Mouse (Mus musculus) midbrain, embryonic 15.5 days (tissue): ENCODE results near the gene Tmem9. TPM values are rescaled to one million over a fixed set of nuclear protein-coding genes. Genes with fewer than 3 reads are reported as not detected.

Experiments
- ATAC-seq: fragments of 200-750 bp; cut with Nextera tagmentation; replicated peaks from 2 replicates; pipeline ENCODE4 v1.8.0; 2017; ENCODE audit warnings: moderate TSS enrichment
- H3K27ac ChIP-seq: fragments of 300-500 bp; sonication (generic); 2 replicates; pipeline ENCODE4 v1.5.1; 2015; ENCODE audit warnings: mild to moderate bottlenecking, inconsistent platforms
- H3K27me3 ChIP-seq: fragments of 300-500 bp; sonication (generic); replicated peaks from 2 replicates; pipeline ENCODE4 v1.6.1; 2015; ENCODE audit warnings: inconsistent platforms
- H3K36me3 ChIP-seq: fragments of 300-500 bp; sonication (generic); replicated peaks from 2 replicates; pipeline ENCODE4 v1.6.1; 2015; ENCODE audit warnings: inconsistent platforms
- H3K4me1 ChIP-seq: fragments of 300-500 bp; sonication (generic); 2 replicates; pipeline ENCODE4 v1.6.1; 2015; ENCODE audit warnings: inconsistent platforms
- H3K4me2 ChIP-seq: fragments of 300-500 bp; sonication (generic); 2 replicates; pipeline ENCODE4 v1.6.1; 2015; ENCODE audit warnings: inconsistent platforms, mild to moderate bottlenecking, moderate library complexity
- H3K4me3 ChIP-seq: fragments of 300-500 bp; sonication (generic); 2 replicates; pipeline ENCODE4 v1.5.1; 2015; ENCODE audit warnings: mild to moderate bottlenecking, inconsistent platforms
- H3K9ac ChIP-seq: fragments of 300-500 bp; sonication (generic); 2 replicates; pipeline ENCODE4 v1.6.1; 2015; ENCODE audit warnings: mild to moderate bottlenecking, inconsistent platforms
- H3K9me3 ChIP-seq: fragments of 300-500 bp; sonication (generic); 2 replicates; pipeline ENCODE4 v1.6.1; 2016; ENCODE audit warnings: inconsistent platforms
- WGBS: fragments of 180-500 bp; shearing (Covaris S2); methylation state at CpG from one replicate; pipeline ENCODE4 v1.1.7; 2015; ENCODE audit warnings: mixed read lengths; 5-methylcytosine and 5-hydroxymethylcytosine counted together
- polyA plus RNA-seq: library from polyadenylated mRNA; unstranded; fragments of >200 nt; fragmentation: Nextera tagmentation; extraction: Ambion mirVana; gene quantifications from 2 replicates; pipeline ENCODE4 v1.2.1, GENCODE M21; 2015

Tmem9 gene
- 150 and 154 TPM in 2 replicates for polyA plus RNA-seq

DNA sequence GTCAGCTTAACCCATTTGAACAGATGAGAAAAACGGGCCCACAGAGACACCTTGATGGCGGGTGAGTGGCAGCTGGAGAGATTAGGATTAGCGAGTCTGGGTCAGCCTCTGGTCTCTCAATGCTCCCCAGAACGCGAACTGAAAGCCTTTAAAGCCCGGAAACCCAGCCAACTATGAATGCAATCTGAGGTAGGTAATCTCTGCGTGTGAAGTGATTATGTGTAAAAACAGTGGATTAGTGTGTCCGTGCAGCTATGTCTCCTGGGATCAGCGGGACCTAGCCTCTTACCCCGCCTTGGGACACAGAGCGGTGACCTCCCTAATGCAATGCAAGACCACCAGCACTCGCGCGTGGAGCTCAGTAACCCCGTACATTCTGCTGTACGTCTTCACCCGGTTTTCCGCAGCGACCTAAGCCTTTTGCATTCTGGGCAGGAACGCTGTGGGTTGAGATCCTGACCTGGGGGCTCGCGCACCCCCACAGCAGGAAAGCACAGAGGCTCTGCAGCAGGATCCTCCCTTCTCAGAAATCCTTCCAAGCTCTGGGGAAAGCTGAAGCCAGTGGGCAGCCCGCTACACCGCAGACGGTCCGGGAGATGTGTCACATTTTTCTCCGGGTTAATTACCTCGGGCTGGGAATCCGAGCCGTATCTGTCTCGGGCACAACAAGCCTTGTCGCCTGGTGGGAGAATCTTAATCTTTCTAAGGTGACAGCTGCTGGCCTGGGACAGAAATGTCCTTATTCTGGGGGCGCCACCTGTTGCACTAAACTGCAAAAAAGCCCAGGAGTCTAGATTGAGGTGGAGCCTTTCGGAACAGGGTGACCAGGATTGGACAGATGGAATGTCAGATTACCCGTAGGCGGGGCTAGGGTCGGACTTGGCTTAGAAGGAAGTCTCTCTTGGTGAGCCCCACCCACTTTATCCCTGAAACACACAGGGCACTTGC is at the start of gene Tmem9:
Tmem9 (plus strand) TSS at position 940 of the 948 bp plus-strand sequence.
- whole genome bisulfite sequencing, result 1% methylated on average over 37 of the region's 37 CpGs
- H3K36me3 ChIP-seq, result no peaks in the 10 kb centered on the region
- H3K4me1 ChIP-seq, result peaks cover 12% of the 10 kb centered on the region
- 0 out of 2 replicates have a peak within 1 kb of the TSS, but pooled peaks have one; percentile 19 for H3K9ac ChIP-seq
- ATAC-seq, result peak; percentile 69
- no peaks in the 10 kb centered on the region for H3K9me3 ChIP-seq
- peak within 1 kb of the TSS; percentile 50 for H3K4me2 ChIP-seq
- H3K27me3 ChIP-seq, result peaks cover 17% of the 10 kb centered on the region; the same call in 1 of the 2 replicates
- H3K27ac ChIP-seq, result no peak within 1 kb of the TSS
- peak within 1 kb of the TSS; percentile 36 for H3K4me3 ChIP-seq

DNA sequence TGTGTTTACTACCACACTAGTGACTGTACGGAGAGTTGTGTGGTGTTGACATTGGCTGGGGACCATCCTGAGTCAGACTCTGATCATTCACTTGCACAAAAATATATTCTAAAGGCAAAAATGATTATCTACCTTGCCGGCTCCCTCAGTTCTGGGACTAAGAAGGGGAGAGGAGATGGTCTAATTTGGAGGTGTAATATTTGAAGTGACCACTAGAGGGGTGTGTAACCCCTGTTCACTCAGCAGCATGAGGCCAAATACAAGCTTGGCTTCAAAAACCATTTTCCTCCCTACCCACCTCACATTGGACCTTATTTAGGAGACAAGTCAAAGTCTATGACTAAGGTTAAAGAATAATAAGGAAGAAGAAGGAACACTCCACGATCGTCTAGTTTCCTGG is 49.5 kb upstream of the Tmem9 start:
- ATAC-seq, result peak; percentile 67
- Histone ChIP-seq H3K9ac (no peak overlapping the region), H3K27me3 (no peaks in the 10 kb centered on the region), H3K4me1 (no peaks in the 10 kb centered on the region), H3K36me3 (no peaks in the 10 kb centered on the region), H3K9me3 (no peaks in the 10 kb centered on the region), H3K4me3 (no peak overlapping the region), H3K27ac (no peak overlapping the region), H3K4me2 (no peak overlapping the region)
- 46% methylated on average over 4 of the region's 4 CpGs for WGBS

DNA sequence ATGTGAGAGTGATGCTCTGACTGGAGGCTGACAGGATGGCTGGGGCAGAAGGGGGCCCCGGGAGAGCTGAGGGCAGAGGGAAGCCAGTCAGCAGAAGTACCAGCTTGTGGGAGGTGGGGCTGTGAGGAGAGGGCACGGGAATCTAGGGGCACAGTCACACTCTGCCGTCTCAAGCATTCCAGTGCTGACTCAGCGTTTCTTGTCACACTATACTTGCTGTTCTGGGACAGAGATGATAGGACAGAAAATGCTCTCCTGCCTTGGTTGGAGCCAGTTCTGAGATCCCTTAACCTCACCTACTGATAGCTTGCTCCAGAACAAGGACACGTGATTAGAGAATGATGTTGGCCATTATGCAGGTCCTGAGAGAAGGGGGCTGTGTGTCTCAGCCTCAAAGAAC is 44.8 kb upstream of the Tmem9 start:
- H3K27ac ChIP-seq, result no peak overlapping the region
- no peak for ATAC-seq
- no peaks in the 10 kb centered on the region for H3K27me3 ChIP-seq
- no peaks in the 10 kb centered on the region for H3K9me3 ChIP-seq
- no peak overlapping the region for H3K4me2 ChIP-seq
- H3K4me1 ChIP-seq, result no peaks in the 10 kb centered on the region
- no peaks in the 10 kb centered on the region for H3K36me3 ChIP-seq
- H3K4me3 ChIP-seq, result no peak overlapping the region
- H3K9ac ChIP-seq, result no peak overlapping the region
- WGBS, result 68% methylated on average over 5 of the region's 5 CpGs

DNA sequence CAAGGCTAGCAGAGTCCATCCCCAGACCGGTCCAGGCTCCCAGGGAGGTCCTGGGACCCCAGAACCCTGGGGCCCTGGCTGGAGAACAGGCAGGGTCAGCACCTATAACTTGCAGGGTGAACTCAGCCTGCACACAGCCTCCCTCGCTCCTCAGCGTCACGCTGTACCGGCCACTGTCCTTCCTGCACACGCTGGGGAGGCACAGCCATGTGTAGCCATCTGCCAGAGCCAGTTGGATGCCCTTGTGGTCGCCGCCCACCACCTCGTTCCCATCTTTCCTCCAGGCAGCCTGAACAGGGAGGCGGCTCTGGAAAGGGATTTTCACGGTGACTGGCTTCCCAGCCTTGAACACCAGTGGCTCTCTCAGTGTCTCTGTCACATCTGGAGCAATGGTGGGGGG is 43.4 kb upstream of the Tmem9 start:
- Histone ChIP-seq H3K9ac (no peak overlapping the region), H3K36me3 (no peaks in the 10 kb centered on the region), H3K9me3 (no peaks in the 10 kb centered on the region), H3K4me2 (no peak overlapping the region), H3K27me3 (no peaks in the 10 kb centered on the region), H3K4me1 (no peaks in the 10 kb centered on the region), H3K4me3 (no peak overlapping the region), H3K27ac (no peak overlapping the region)
- no peak for ATAC-seq
- WGBS, result 67% methylated on average over 11 of the region's 11 CpGs

DNA sequence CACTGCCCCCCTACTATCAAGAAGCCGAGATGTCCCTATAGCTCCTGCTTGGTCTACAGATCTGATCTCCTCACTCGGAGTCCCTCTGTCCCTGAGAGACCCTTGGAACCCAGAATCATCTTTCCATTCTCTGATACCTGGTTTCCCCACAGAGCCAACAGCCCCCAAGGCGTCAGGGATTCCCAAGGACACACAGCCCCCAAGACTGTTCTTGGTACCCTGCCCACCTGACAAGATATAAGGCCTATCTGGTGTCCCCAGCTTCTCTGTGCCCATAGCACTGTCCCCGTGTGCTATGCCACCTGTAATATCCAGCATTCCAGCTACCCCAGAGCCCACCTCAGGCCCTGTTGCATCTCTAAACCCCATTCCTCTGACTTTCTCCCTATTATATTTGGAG is 40.2 kb upstream of the Tmem9 start:
- H3K27ac ChIP-seq, result no peak overlapping the region
- no peak for ATAC-seq
- H3K4me1 ChIP-seq, result no peaks in the 10 kb centered on the region
- H3K4me2 ChIP-seq, result no peak overlapping the region
- no peaks in the 10 kb centered on the region for H3K27me3 ChIP-seq
- WGBS, result 78% methylated on average over 4 of the region's 4 CpGs
- H3K9ac ChIP-seq, result no peak overlapping the region
- no peak overlapping the region for H3K4me3 ChIP-seq
- no peaks in the 10 kb centered on the region for H3K36me3 ChIP-seq
- no peaks in the 10 kb centered on the region for H3K9me3 ChIP-seq

DNA sequence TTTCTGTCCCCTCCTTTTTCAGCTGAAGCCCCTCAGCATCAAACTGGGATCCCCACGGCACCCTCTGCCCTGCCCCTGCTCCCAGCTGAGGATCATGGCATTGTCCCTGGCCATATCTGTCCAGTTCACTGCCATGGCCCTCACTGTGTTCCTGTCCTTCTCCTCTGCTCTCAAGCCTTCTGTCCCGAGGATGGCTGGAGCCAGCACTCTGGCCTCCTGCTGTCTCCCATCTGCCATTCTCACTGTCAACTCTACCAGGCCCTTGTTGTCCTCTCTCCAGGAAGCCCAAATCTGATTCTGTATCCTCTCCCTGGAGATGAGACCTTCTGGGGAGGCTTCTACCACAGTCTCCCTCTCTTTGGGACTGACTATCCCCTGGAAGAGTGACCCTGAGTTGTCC is 37.5 kb upstream of the Tmem9 start:
- no peak for ATAC-seq
- Histone ChIP-seq H3K4me3 (no peak overlapping the region), H3K36me3 (no peaks in the 10 kb centered on the region), H3K4me1 (no peaks in the 10 kb centered on the region), H3K27me3 (no peaks in the 10 kb centered on the region), H3K9ac (no peak overlapping the region), H3K9me3 (no peaks in the 10 kb centered on the region), H3K4me2 (no peak overlapping the region), H3K27ac (no peak overlapping the region)
- WGBS, result 56% methylated on average over 2 of the region's 2 CpGs

DNA sequence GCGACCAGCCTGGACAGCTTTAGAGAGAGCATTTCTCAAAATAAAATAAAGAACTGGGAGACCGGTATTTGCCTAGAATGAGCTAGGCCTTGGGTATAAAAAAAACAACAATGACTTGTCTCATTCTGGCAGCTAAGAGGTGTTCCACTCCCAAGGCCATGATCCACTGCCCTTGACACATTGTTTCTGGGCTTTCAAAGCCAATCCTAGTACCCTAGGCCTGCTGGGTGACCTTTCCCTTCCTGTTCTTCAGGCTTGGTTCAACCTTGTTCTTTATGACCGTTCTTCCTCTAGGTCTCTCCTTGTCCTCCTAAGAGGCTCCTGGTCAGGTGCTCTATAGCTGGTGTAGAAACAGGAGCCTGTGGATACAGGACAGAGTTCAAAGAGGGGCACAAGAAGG is 35.4 kb upstream of the Tmem9 start:
- H3K36me3 ChIP-seq, result no peaks in the 10 kb centered on the region
- no peak overlapping the region for H3K4me3 ChIP-seq
- H3K9ac ChIP-seq, result no peak overlapping the region
- H3K9me3 ChIP-seq, result no peaks in the 10 kb centered on the region
- no peaks in the 10 kb centered on the region for H3K4me1 ChIP-seq
- H3K27me3 ChIP-seq, result no peaks in the 10 kb centered on the region
- WGBS, result 92% methylated on average over 3 of the region's 3 CpGs
- no peak for ATAC-seq
- no peak overlapping the region for H3K27ac ChIP-seq
- H3K4me2 ChIP-seq, result no peak overlapping the region

DNA sequence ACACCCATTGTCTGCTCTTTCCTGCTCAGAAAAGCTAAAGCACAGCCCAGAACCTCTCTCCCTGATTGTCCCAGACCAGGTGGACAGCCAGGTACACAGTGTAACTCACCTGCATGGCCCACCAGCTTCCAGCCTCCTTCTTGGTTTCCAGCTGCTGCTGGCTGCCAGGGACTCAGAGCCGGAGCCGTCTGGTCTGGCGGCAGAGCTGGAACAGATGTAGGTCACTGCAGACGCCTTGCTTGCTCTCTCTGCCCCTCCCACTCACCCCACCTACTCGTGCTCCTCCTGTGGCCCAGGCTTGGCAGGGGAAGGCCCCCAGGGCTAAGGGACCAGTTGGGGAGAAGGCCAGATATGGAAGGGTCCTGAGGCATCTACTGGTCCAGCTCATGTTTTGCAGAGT is 23.8 kb upstream of the Tmem9 start:
- H3K27me3 ChIP-seq, result no peaks in the 10 kb centered on the region
- no peak overlapping the region for H3K4me3 ChIP-seq
- H3K4me1 ChIP-seq, result no peaks in the 10 kb centered on the region
- no peak overlapping the region for H3K27ac ChIP-seq
- ATAC-seq, result no peak
- WGBS, result 56% methylated on average over 5 of the region's 5 CpGs
- H3K36me3 ChIP-seq, result no peaks in the 10 kb centered on the region
- H3K4me2 ChIP-seq, result no peak overlapping the region
- H3K9me3 ChIP-seq, result no peaks in the 10 kb centered on the region
- H3K9ac ChIP-seq, result no peak overlapping the region

DNA sequence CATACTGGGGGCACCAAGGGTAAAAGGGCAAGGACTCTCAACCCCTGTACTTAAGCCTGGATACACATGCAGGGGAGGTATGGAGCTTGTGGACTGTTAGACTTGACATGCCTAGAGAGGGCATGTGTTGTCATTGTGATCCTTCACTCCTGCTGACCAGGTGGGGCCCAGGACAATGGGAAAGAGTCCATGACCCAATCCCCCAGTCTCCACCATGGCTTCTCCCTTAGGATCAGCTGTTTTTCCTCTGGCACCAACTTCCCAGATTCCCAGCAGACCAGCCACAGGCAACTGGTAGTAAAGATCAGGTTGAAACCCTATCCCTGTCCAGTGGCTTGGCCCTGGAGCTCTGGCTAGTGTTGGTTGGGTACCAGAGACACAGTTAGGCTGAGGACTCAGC is 18.1 kb upstream of the Tmem9 start:
- no peaks in the 10 kb centered on the region for H3K36me3 ChIP-seq
- no peaks in the 10 kb centered on the region for H3K4me1 ChIP-seq
- no peak overlapping the region for H3K9ac ChIP-seq
- H3K27ac ChIP-seq, result no peak overlapping the region
- no peaks in the 10 kb centered on the region for H3K27me3 ChIP-seq
- no peak overlapping the region for H3K4me2 ChIP-seq
- H3K9me3 ChIP-seq, result no peaks in the 10 kb centered on the region
- no peak for ATAC-seq
- no peak overlapping the region for H3K4me3 ChIP-seq

DNA sequence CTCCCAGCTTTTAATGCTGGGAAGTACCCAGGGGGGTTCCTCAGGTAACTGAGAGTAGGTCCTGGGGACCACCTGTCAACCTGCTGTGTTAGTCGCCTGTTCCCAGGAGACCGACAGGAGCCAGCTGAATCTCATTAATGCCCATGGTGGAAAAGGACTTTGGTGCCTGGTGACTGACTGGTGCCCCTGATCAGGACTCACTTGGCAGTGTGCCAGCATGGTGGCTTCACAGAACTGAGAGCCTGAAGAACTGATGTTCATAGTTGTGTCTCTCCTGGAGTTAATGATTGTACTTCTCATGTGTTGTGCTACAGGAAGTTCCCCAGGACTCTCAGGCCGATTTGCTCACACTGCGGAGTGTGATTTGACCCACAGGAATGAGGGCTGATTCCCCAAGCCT is 14.5 kb upstream of the Tmem9 start:
- Histone ChIP-seq H3K4me2 (no peak overlapping the region), H3K4me1 (no peaks in the 10 kb centered on the region), H3K36me3 (no peaks in the 10 kb centered on the region), H3K27me3 (no peaks in the 10 kb centered on the region), H3K4me3 (no peak overlapping the region), H3K27ac (no peak overlapping the region), H3K9ac (no peak overlapping the region), H3K9me3 (no peaks in the 10 kb centered on the region)
- 74% methylated on average over 4 of the region's 4 CpGs for WGBS
- ATAC-seq, result no peak

DNA sequence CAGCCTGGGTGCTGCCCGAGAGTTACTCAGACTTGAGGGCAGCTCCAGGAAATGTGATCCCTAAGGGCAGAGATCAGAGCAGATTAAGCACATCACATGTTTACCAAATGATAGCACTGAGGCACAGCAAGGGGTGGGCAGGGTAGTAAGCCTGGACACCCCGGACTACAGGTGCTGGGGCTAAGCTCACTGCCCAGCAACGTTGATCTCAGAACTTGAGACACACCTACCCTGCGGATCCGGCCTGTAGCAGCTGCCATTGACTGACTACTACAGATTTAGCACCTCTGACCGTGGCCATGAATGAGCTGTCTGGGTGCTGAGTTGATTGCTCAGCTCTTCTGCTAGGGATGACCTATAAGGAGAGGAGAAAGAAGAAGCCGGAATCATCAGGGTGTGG is 10.4 kb upstream of the Tmem9 start:
- WGBS, result 77% methylated on average over 7 of the region's 7 CpGs
- Histone ChIP-seq H3K27ac (no peak overlapping the region), H3K4me3 (no peak overlapping the region), H3K9me3 (no peaks in the 10 kb centered on the region), H3K4me1 (no peaks in the 10 kb centered on the region), H3K27me3 (no peaks in the 10 kb centered on the region), H3K4me2 (no peak overlapping the region), H3K9ac (no peak overlapping the region), H3K36me3 (no peaks in the 10 kb centered on the region)
- no peak for ATAC-seq

DNA sequence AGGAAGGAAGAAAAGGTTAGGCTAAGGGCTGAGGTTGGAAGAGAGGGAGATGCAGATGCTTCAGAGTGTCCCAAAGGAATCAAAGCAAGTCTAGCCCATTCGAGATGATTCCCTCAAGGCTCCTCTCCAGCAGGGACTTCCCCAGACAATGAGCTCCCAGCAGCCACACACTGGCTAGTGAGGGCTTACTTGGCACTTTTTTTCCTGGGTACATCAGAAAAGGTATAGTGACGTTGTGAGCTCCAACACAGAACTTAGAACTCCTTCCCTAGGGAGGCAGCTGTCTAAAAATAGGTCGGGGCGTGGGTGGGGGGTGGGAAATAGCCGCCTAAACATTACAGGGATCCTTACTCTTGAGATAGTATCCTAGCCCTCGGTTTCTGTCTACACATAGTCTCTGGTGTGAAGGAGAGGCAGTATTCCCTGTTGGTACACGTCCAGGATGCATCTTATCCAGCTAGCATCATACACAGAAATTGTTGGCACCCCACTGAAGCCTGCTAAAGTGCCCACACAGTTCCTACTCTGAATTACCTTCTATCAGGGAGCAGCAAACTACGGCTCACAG is 8.1 kb upstream of the Tmem9 start:
- Histone ChIP-seq H3K27ac (no peak overlapping the region), H3K9ac (no peak overlapping the region), H3K27me3 (no peaks in the 10 kb centered on the region), H3K9me3 (no peaks in the 10 kb centered on the region), H3K4me2 (no peak overlapping the region), H3K4me1 (no peaks in the 10 kb centered on the region), H3K4me3 (no peak overlapping the region), H3K36me3 (no peaks in the 10 kb centered on the region)
- WGBS, result 64% methylated on average over 8 of the region's 8 CpGs
- ATAC-seq, result no peak

DNA sequence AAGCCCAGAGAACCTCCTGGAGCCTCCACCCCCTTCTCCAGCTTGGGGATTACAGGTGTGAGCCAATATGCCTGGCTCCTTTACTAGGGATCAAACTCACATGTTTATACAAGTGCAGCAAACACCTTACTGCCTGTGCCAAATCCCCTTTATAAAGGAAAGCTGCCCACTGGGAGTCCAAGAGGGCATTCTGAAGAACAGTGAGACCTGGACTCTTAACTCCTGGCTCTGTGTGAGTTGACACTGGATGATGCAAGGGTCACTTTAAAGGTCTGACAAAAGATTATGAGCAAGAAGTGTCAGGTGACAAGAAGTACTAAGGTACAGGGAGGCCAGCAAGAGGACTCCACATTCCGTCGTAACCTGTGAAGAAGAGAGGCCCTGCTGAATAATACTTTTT is 6.5 kb upstream of the Tmem9 start:
- H3K36me3 ChIP-seq, result no peaks in the 10 kb centered on the region
- H3K4me1 ChIP-seq, result no peaks in the 10 kb centered on the region
- no peak overlapping the region for H3K27ac ChIP-seq
- H3K27me3 ChIP-seq, result peaks cover 3% of the 10 kb centered on the region; the same call in 1 of the 2 replicates
- H3K9me3 ChIP-seq, result no peaks in the 10 kb centered on the region
- H3K4me3 ChIP-seq, result no peak overlapping the region
- no peak overlapping the region for H3K9ac ChIP-seq
- no peak overlapping the region for H3K4me2 ChIP-seq
- WGBS, result 88% methylated on average over 2 of the region's 2 CpGs
- ATAC-seq, result no peak
